Mouse (Mus musculus): ENCODE results near the gene Agbl4.

The Agbl4 gene

DNA sequence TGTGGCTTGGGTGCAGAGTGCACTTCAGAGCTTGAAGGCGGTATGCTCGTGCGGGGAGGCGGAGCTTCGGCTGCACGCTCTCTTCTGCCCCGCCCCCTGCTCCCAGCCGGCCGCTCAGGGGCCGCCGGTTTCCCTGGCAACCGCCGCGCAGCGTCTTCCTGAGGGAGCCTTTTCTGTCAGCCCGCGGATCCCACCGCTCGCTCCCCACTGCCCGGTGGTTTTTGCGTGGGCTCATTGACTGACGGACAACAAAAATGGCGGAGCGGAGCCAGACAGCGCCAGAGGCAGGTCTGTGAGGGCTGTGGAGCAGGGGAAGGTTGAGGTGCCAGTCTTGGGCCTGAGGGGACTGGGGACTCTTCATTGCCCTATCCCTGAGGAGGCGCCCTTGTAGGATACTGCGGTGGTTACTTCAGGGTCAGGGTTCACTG is at the start of gene Agbl4:
Gene Agbl4, plus strand, starts transcription at position 44 of the 428 bp plus-strand sequence.
- DNase-seq (ENCODE audit: low spot score in 2 of 2): peak in 1 of 2 experiments; percentile 2

DNA sequence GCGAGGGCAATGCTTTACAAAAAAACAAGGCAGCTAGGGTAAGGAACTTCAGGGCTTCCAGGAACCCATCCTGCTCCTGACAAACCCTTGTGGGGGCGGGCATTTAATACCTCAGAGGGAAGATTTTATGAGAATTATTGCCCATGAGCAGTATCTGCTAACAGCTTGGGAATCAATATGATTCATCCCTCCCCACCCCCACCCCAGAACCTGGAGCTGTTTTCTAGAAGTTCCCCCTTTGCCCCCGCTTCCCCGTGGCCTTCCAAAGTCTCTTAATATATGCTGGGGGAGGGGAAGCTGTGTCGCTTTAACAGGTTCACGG is 46.6 kb upstream of the Agbl4 start:
- DNase-seq (ENCODE audit: low spot score in 2 of 2): no peak

DNA sequence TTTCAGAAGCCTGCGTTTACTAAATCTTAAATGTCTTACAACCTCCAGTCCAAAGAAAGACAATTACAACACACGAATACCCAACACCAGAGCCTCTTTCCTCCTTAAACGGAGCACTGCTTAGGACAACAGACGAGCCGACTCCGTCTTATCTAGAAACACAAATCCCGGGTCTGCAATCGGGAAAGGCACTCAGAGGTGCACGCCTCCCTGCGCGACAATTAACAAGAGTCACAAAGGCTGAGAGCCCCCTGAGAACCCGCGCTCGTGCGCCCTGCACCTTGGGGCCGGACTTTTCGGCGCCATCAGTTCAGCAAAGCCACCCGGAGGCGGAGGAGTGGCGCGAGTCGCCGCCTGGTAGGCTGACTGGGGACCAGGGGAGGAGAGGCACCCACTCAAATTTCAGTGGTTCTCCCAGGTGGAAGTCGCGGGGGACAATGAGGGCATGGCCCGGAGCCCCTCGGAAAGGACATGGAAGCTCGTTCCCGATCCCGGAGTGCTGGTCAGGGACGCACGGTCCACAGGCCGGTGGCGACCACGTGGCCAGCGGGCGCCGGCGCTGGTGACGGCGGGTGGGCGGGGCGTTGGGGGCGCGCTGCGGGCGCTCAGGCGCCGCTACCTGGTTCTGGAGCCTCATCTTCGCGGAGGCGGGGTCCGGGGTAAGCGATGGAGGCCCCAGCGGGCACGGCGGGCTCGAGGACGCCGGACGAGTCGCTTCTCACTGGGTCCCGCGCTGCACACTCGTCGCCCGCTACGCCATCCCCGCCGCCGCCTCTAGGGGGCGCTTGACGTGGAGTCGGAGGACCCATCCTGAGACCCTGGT is 46.1 kb upstream of the Agbl4 start, which contains the start of gene Elavl4:
Gene Elavl4, minus strand, starts transcription at position 732 of the 823 bp plus-strand sequence.
- DNase-seq (ENCODE audit: low spot score in 2 of 2): peak; percentile 2 to 46

DNA sequence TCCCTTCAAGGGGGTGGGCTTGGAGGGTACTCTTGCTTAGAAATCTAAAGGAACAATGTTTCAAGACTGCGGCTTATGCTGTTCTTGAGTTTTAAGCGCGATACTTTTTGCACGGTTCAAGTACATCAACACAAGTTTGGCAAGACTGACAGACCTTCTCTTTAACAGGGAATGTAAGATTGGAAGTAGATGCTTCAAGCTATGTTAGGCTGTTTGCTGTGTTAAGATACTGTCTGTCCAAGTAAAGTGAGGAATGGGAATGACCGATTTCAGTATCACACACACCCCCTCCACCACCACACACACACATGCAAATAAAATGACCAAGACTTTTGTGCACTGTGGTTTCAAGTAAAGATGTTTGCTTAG is 45.5 kb upstream of the Agbl4 start:
- DNase-seq (ENCODE audit: low spot score in 2 of 2): no peak

DNA sequence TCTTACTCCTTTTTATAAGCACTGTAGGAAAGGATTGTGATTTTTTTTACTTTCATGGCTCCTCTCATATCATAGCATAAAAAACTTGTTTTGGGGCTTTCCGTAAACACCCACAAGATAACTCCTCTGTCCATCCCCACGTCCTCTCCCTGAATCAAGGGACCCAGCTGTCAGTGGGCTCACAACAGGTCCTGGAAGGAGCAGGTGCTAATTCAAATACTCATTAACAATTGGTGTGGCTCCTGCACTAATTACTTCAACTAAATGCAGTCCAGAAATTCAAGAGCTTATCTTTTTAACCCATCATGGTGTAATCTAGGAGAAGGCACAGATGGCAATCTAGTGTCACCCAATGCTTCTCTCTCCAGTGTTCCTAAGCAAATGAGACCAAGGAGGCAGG is 36.9 kb upstream of the Agbl4 start:
- DNase-seq (ENCODE audit: low spot score in 2 of 2): no peak

DNA sequence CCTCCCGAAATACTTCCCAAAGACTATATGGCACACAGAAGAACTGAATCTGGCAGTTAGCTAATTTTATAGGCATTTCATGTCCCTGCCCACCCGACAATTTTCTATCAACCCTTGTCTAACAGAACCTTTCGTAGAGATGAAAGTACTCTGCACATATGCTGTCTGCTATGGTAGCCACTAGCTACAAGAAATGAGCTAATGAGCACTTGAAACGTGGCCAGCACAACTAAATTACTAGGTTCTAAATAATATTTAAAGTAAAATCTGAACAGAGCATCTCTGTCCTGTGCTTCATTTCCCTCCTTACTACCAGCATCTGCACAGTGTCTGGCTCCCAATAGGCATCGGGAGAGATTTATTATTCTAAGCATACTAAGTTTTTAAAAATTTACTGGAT is 1.2 kb upstream of the Agbl4 start:
- no peak for DNase-seq (ENCODE audit: low spot score in 2 of 2)

DNA sequence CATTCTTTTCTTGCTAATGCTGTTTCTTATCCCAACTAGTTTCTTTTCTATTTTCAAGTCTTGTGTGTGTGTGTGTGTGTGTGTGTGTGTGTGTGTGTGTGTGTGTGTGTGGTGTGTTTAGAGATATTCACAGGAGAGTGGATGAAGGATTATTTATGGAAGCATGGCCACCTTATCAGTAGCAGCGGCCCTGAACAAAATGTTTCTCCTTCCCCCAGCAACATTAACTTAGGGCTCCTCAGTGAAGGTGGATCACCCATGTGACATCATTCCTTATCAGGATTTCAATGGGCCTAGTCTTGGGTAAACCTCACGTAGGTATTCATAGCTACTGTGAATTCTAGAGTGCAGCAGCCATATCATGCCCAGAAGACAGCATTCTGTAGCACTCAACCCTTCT is 22.8 kb downstream of the Agbl4 start:
- no peak for DNase-seq (ENCODE audit: low spot score in 2 of 2)

DNA sequence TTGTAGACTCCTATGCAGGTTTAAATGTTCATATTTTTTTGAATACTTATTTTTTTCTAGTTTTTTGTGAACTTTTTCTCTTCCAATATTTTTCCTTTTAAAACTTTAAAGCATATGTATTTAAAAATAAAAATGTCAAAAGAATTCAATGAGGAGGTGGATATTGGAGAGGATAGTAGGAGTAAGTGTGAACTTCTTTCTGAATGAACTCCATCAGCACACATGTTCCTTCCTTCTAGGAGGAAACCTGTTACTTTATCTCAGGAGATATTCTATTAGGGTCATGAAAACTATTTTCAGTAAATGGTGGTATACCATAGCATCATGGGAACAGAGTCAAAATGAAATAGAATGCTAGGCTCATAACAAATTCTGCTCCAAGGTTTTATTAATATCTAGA is 30.2 kb downstream of the Agbl4 start:
- no peak for DNase-seq (ENCODE audit: low spot score in 2 of 2)

DNA sequence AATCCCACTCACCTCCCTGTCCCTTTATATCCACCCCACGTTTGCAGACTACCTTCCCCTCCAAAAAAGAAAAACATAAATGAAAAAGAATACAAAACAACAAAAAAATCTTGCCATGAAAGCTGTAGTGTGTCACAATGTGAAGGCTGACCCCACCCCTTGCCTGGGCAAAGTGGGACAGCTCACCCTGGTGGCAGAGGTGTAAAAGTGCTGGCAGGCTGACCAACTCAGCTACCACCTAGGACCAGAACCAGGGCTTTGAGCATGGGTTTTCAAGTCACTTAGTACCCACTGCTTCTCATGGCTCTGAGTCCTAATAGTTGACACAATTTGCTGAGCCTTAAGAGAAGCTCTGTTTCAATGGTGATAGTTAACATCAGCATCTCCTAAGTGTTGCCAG is 96.9 kb downstream of the Agbl4 start:
- peak in 1 of 2 experiments; percentile 0 for DNase-seq (ENCODE audit: low spot score in 2 of 2)

DNA sequence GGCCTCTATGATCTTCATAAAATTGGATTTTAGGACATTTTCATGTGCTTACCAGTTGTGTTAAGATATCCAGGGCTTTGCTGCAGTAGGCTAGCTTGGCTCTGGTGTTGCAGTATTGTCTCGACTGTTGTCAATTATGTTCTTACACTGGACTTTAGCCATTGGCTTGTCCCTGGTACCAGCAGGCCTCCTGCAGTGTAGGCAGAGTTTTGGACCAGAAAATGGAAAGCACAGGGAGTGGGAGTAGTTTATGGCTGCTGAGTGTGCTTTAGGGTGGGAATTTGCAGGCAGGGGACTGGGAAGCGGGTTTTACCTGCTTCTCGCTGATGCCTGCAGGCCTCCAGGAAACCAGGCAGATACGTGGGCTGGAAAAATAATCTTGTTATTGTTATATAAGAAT is 132.3 kb downstream of the Agbl4 start:
- DNase-seq (ENCODE audit: low spot score in 2 of 2): no peak

DNA sequence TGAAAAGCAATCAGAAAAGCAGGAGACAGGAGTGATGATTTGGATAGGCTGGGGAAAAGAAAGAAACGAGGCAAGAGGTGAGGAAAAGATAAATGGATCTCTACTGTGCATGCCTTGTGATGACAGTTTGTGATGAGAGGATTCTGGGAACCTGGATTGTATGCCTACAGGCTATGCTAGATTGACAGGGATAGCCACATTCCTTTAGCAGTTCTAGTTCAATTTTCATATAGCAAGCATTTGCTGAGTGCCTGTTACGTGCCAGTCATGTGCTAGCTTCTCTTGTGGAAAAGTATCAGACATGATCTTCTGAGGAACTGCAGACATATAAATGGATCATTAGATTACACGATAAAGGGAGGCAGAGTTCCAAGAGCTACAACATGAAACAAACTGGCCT is 151.8 kb downstream of the Agbl4 start:
- DNase-seq (ENCODE audit: low spot score in 2 of 2): no peak

DNA sequence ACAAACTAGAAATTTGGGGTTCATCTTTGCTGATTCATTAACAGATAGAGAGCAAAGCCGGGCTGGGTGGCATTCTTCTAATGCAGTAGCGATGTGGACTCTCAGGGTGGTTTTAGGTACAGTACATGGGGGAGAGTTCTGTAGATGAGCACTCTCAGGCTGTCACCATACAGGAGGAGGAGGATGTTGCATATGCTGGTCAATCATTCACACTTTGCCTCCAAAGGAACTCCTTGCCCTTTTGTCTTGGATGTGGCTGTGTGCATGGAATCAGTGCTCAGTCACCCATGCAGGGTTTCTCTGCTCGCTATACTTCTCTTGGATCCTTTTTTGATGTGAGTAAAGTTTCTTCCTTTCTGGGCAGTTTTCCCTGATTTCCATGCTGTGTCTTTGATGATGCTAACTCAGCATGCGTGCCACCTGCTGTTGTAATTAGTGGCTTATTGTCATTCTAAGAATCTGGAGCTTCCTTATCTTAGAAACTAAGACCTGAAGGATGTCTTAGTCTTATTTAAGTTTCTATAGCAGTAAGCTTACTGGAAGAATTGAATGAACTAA is 200.3 kb downstream of the Agbl4 start:
- DNase-seq (ENCODE audit: low spot score in 2 of 2): no peak

DNA sequence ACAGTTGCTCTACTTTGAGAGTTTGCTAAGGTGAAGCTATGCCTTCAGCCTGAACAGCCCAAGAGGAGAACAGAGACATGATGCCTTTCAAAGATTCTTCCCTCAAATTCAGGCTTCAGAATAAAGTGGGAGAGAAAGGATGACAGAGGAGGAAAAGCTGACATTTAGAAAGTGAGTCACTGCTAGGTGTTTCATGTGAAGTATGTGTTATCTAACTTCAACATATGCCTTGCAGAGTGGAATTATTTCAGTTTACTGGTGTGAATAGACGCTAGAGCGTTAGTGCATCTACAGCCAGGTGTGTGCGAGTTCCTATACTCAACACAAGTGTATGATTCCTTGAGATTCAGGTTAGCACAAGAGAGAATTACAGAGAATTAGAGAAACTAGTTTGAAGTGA is 244.0 kb downstream of the Agbl4 start:
- no peak for DNase-seq (ENCODE audit: low spot score in 2 of 2)

DNA sequence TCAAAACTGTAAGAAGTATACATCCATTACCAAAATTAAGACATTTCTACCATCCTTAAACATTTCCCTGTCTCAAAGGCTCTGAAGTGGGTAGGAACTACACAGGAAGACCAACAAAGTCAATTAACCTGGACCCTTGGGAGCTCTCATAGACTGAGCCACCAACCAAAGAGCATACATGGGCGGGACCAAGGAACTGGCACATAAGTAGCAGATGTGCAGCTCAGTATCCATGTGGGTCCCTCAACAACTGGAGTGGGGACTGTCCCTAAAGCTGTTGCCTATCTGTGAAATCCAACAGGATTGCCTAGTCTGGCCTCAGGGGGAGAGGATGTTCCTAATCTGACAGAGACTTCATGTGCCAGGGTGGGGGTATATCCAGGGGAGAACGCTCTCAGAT is 265.5 kb downstream of the Agbl4 start:
- no peak for DNase-seq (ENCODE audit: low spot score in 2 of 2)

DNA sequence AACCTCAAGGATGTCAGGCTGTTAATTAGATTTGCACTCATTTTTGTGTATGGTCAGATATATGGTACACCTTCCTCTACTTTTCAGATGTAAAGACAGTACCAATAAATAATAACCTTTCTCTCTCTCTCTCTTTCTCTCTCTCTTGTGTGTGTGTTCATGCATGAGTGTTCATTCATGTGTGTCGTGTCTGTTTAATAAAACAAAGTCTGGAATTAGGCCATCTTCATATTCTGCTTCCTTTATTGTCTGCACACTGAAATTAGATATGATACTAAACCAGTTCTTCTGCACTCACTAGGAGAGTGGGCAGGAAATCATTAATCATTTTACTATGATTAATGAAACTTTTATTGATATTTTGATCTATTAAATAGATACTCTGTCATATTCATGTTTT is 276.7 kb downstream of the Agbl4 start:
- no peak for DNase-seq (ENCODE audit: low spot score in 2 of 2)

DNA sequence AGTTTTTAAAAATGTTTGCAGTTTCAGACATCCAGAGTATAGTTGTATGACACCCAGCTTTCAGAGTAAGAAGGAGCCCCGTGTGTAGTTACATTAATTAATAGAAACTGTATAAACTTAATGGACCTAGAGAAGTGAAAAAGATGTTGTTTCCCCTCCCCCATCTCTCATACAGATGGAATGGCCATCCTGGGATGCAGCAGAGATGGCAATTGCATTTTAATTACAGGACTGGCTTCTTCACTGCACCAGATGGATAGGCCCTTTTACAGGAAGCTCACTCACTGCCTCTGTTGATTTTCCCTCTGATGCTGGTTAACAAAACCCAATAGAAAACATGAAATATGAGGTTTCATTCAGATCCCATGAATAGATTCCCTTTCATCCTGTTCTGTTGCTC is 337.7 kb downstream of the Agbl4 start:
- no peak for DNase-seq (ENCODE audit: low spot score in 2 of 2)

DNA sequence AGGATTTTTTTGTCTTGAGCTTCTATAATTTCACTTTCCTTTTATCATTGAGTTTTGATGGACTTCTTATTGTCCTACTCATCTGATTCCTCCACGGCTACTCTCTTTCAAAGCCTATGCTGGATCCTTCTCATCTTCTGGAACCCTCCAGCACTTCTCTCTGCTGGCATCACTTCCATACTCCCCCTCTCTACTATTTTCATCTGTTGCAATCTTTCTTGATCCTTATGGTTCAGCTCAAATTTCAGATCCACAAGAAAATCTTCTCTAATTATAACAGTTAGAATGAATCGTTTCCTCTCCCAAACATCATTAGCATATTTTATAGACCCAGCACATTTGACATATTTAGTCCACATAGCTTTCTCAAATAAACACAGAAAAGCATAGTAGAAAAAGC is 360.5 kb downstream of the Agbl4 start:
- no peak for DNase-seq (ENCODE audit: low spot score in 2 of 2)

DNA sequence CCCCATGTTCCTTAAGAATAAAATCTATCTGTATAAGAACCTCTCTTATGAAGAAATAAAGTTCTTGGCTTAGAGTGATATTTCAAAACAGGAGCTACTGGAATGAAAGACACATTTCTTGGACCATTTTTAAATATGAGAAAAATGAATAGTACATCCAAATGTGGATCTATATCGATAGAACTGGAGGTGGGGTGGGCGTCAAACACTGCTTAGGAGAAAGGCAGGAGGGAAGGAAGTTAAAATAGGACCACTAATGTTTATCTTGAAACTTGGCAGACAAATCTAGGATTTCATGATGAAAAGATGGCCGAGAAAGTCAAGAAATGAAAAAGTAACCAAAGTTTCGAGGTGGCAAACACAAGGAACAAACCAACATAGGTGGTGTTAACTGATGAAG is 391.1 kb downstream of the Agbl4 start:
- DNase-seq (ENCODE audit: low spot score in 2 of 2): no peak

DNA sequence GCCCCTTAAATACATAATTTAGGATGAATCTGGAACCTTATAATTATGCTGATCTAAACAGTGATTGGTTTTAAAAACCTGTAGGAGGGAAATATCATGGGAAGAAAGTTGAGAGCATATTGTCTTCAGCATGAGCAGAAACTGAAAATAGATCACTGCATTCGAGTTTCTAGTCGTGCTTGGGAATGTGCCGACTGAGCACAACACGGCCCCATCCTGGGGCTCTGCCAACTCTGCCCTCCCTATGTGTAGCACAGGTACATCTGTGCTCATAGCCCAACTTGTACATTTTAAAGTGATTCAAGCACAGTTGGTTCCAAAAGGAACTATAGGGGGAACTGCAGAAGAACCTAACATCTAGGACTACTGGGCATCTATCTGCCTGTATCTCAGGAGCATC is 402.4 kb downstream of the Agbl4 start:
- DNase-seq (ENCODE audit: low spot score in 2 of 2): no peak

DNA sequence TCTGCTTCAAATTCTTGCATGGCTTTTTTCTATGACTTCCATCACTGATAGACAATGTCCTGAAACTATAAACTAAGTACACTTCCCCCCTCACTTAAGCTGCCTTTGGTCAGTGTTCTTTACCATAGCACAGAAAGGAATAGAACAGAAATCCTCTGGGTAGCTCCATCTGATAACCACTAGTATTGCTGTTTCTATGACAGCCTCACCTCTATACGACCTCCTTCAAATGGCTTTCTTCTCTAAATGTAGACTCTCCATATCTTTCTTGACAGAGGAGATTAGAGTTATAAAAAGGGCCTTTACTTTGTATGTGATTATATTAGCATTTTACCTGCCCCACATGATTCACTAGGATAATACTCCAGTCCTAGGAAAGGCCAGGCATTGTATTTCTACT is 413.5 kb downstream of the Agbl4 start:
- DNase-seq (ENCODE audit: low spot score in 2 of 2): no peak

DNA sequence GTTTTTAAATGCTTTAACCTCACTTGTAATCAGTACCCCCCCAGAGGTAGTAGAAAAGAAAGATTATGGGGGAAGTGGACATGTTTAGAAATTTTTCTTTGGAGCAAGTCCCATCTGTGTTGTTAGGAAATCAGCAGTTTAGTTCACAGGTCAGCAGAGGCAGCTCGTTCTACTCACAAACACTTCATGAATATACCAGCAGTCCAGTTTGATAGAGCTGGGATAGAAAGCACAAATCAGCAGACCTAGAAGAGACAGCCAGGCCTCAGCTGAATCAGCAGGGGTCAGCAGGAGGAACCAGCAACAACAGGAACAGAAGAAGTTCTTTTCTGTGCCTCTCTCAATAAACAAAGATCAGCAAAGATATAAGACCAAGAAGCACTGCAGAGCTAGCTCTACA is 435.3 kb downstream of the Agbl4 start:
- no peak for DNase-seq (ENCODE audit: low spot score in 2 of 2)

DNA sequence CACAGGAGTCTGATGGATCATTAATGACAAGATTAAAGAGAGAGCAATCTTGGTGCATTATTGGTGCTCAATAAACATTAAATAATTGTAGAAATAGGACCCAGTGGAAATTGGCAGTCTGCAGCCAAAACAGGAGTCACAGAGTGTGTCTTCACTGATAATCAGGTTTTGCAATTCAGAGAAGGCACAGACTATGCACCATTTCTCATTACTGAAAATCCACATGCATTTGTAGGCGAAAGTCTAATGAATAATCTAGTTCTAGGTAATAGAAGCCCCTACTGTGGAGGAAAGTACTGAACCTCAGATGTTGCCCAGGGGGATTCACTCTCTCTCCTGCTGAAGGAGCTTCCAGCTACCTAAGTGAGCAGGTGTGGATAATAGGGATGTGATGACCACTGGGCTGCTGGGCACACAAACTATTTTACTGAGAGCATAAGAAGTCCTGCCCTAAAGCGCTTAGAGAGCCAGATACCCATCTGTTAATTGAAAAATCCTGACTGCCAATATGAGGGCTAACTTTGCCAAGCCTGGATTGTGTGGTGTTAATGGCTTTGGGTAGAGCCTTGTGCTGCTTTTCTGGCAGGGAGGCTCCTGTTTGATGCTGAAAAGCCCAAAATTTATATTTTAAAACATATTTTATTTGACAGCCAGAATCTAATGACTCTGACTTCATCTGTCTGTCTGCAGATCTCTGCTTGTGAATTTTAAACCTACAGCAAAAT is 482.4 kb downstream of the Agbl4 start:
- no peak for DNase-seq (ENCODE audit: low spot score in 2 of 2)

DNA sequence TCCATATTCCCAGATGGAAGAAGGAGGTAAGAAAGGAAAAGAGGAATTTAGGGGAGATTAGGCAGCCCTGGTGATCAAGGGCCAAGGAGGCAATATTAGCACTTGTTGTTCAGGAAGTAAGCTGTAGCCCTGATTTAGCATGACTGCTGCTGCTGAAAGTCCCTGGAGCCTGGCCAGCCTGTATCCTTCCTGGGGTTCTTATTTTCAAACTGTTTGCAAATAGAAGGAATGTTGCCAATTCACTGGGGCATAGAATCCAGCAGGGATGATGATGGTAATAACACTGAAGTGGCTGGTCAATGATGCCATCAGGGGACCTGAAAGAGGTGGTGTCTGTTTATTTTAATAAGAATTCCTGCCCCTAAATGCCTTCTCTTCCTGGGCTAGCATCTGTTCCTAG is 518.6 kb downstream of the Agbl4 start:
- DNase-seq (ENCODE audit: low spot score in 2 of 2): no peak

Data from urinary bladder, adult 18-20 months (tissue).